Mouse (Mus musculus) lung, adult 18-20 months (tissue): ENCODE results near the gene Ankrd33.
A peak's percentile ranks its signal among the peaks of the same experiment; 100 is the strongest.

Source experiments
- DNase-seq, 2 experiments: peaks; one replicate each; pipeline ENCODE4 v3.0.0; 2022; ENCODE audit warnings: mixed read lengths in 2 of 2

The Ankrd33 gene

GRCm38 (mm10) chr15:101125561-101125960, 10.0 kb downstream of the Ankrd33 start:
- DNase-seq = no peak

GRCm38 (mm10) chr15:101126876-101127544, 11.5 kb downstream of the Ankrd33 start:
- DNase-seq = peak in 1 of 2 experiments; percentile 62

GRCm38 (mm10) chr15:101128181-101129089, 12.9 kb downstream of the Ankrd33 start, which contains the start of gene Acvrl1:
TSS of gene Acvrl1 (plus strand) at chr15:101128522.
- peak; percentile 74 for DNase-seq

GRCm38 (mm10) chr15:101129412-101129811, 13.9 kb downstream of the Ankrd33 start:
- DNase-seq = no peak

GRCm38 (mm10) chr15:101131498-101131897, 15.9 kb downstream of the Ankrd33 start:
- DNase-seq = no peak

GRCm38 (mm10) chr15:101132041-101132440, 16.5 kb downstream of the Ankrd33 start:
- no peak for DNase-seq

GRCm38 (mm10) chr15:101132761-101133160, 17.2 kb downstream of the Ankrd33 start:
- DNase-seq = no peak

GRCm38 (mm10) chr15:101133993-101134704, 18.6 kb downstream of the Ankrd33 start:
- peak; percentile 78 to 86 for DNase-seq

GRCm38 (mm10) chr15:101135405-101135804, 19.9 kb downstream of the Ankrd33 start:
- DNase-seq = no peak

GRCm38 (mm10) chr15:101137455-101137854, 21.9 kb downstream of the Ankrd33 start:
- no peak for DNase-seq

GRCm38 (mm10) chr15:101138675-101139074, 23.1 kb downstream of the Ankrd33 start:
- DNase-seq = no peak

GRCm38 (mm10) chr15:101139885-101140284, 24.3 kb downstream of the Ankrd33 start:
- no peak for DNase-seq

- no peak for DNase-seq
Measured at GRCm38 (mm10) chr15:101140587-101140986, 25.0 kb downstream of the Ankrd33 start.

- DNase-seq = peak; percentile 69 to 77
Measured at GRCm38 (mm10) chr15:101141061-101141541, 25.5 kb downstream of the Ankrd33 start.

- no peak for DNase-seq
Measured at GRCm38 (mm10) chr15:101142672-101143071, 27.1 kb downstream of the Ankrd33 start.

GRCm38 (mm10) chr15:101143494-101143893, 27.9 kb downstream of the Ankrd33 start:
- peak in 1 of 2 experiments; percentile 49 for DNase-seq

- DNase-seq = no peak
Measured at GRCm38 (mm10) chr15:101144176-101144575, 28.6 kb downstream of the Ankrd33 start.

GRCm38 (mm10) chr15:101144779-101145178, 29.2 kb downstream of the Ankrd33 start:
- DNase-seq = no peak

- DNase-seq = peak; percentile 98 to 99
Measured at GRCm38 (mm10) chr15:101145424-101146099, 30.0 kb downstream of the Ankrd33 start.

GRCm38 (mm10) chr15:101146100-101146965, 30.8 kb downstream of the Ankrd33 start:
- DNase-seq = peak in 1 of 2 experiments; percentile 45
